Mouse (Mus musculus): Measurements from ENCODE around the gene Parvb.

DNA sequence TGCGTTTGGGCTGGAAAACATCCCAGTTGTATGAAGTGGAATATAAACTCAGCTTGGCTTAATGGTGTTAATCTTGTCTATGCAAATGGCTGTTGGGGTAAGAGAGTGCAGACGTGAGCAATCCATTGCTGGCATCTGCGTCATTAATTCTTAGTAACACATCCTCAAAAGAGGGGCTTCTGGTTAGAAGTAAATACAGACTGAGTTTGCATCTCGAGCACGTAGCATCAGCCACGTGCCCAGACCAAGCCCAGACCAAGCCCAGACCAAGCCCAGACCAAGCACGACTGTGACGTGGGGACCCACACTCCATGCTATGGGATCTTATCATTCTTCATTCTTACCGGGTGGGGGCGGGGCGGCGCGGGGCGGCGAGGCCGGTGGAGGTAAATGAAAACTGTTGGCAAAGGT lies 7.2 kb downstream of the Parvb start:
- TF ChIP-seq CTCF (IDR thresholded peaks at IDR 0.05; ENCODE audit: low read depth) (no peak), EP300 (IDR thresholded peaks at IDR 0.05; ENCODE audit: low read depth) (no peak)

All from heart, postnatal 0 days (tissue).